Mouse (Mus musculus) spleen, adult 2 months (tissue): ENCODE measurements around the gene Parvg. TPM values are rescaled to one million over a fixed set of nuclear protein-coding genes. Genes with fewer than 3 reads are reported as not detected.

Source experiments
- DNase-seq, 2 experiments: peaks; one replicate each; pipeline versions ENCODE4 v3.0.0 to v3.0.0-alpha.2; 2012 to 2021; ENCODE audit warnings: low spot score in 2 of 2, low read depth in 1 of 2
- H3K27ac ChIP-seq: fragments of 200-500 bp; 2 replicates; pipeline ENCODE4 v1.5.1; 2012; ENCODE audit warnings: low read length, inconsistent platforms; ENCODE audit not compliant: insufficient read depth
- H3K27me3 ChIP-seq: fragments of 200-500 bp; 2 replicates; pipeline ENCODE4 v1.6.1; 2012; ENCODE audit warnings: mild to moderate bottlenecking, moderate library complexity, low read length, inconsistent platforms; ENCODE audit not compliant: control insufficient read depth, insufficient read depth
- H3K36me3 ChIP-seq: fragments of 200-500 bp; 2 replicates; pipeline ENCODE4 v1.6.1; 2012; ENCODE audit warnings: mild to moderate bottlenecking, low read length, inconsistent platforms; ENCODE audit not compliant: control insufficient read depth, insufficient read depth
- H3K4me1 ChIP-seq: fragments of 200-500 bp; 2 replicates; pipeline ENCODE4 v1.6.1; 2011; ENCODE audit warnings: inconsistent platforms; ENCODE audit not compliant: control insufficient read depth, insufficient read depth, insufficient read length
- H3K4me3 ChIP-seq: fragments of 200-500 bp; 2 replicates; pipeline ENCODE4 v1.5.1; 2011; ENCODE audit warnings: mild to moderate bottlenecking, inconsistent platforms; ENCODE audit not compliant: insufficient read depth, insufficient read length; ENCODE audit errors: extremely low read depth
- CTCF ChIP-seq: fragments of 200-500 bp; IDR thresholded peaks from 2 replicates; pipeline ENCODE4 v1.5.1; 2011; ENCODE audit warnings: mild to moderate bottlenecking, inconsistent platforms; ENCODE audit not compliant: insufficient read depth, insufficient read length, insufficient replicate concordance; ENCODE audit errors: extremely low read depth
- POLR2A ChIP-seq: fragments of 200-500 bp; IDR thresholded peaks from 2 replicates; pipeline ENCODE4 v1.6.1; 2011; ENCODE audit warnings: low read depth, low read length, inconsistent platforms
- WGBS: fragments of 180-500 bp; shearing (Covaris S2); methylation state at CpG from one replicate; pipeline ENCODE4 v1.1.7; 2018; 5-methylcytosine and 5-hydroxymethylcytosine counted together
- polyA plus RNA-seq: library from polyadenylated mRNA; depleted of rRNA; stranded (reverse); fragments of >200 nt; gene quantifications from 2 replicates; pipeline ENCODE4 v1.2.3, GENCODE M21; 2012

Gene Parvg
- polyA plus RNA-seq, 1 experiment, result 75.0 TPM

GRCm38 (mm10) chr15:84366574-84366989 is 42.8 kb downstream of the Parvg start:
- WGBS, result 88% methylated on average over 10 of the region's 10 CpGs
- H3K27me3 ChIP-seq, result no peaks in the 10 kb centered on the region
- no peak for TF ChIP-seq POLR2A
- no peak for TF ChIP-seq CTCF
- H3K4me1 ChIP-seq, result no peaks in the 10 kb centered on the region
- H3K36me3 ChIP-seq, result no peaks in the 10 kb centered on the region
- no peak for DNase-seq
- H3K4me3 ChIP-seq, result no peak overlapping the region
- H3K27ac ChIP-seq, result no peak overlapping the region

- H3K27me3 ChIP-seq, result no peaks in the 10 kb centered on the region
- WGBS, result 71% methylated on average over 8 of the region's 8 CpGs
- TF ChIP-seq CTCF, result no peak
- TF ChIP-seq POLR2A, result no peak
Observed at GRCm38 (mm10) chr15:84367402-84367801, 43.6 kb downstream of the Parvg start.

GRCm38 (mm10) chr15:84372801-84373200 is 49.0 kb downstream of the Parvg start:
- Histone ChIP-seq H3K36me3 (no peaks in the 10 kb centered on the region), H3K27me3 (no peaks in the 10 kb centered on the region), H3K4me1 (no peaks in the 10 kb centered on the region), H3K27ac (no peak overlapping the region), H3K4me3 (no peak overlapping the region)
- TF ChIP-seq POLR2A (no peak), CTCF (no peak)
- no peak for DNase-seq
- WGBS, result 63% methylated on average over 5 of the region's 5 CpGs

More at GRCm38 (mm10) chr15:84367402-84367801, 43.6 kb downstream of the Parvg start:
- Histone ChIP-seq H3K27ac (no peak overlapping the region), H3K4me1 (no peaks in the 10 kb centered on the region), H3K36me3 (no peaks in the 10 kb centered on the region), H3K4me3 (no peak overlapping the region)
- DNase-seq, result no peak

GRCm38 (mm10) chr15:84378734-84379133 is 54.9 kb downstream of the Parvg start:
- no peak for DNase-seq
- Histone ChIP-seq H3K4me1 (no peaks in the 10 kb centered on the region), H3K4me3 (no peak overlapping the region), H3K27ac (no peak overlapping the region), H3K27me3 (no peaks in the 10 kb centered on the region), H3K36me3 (no peaks in the 10 kb centered on the region)
- no peak for TF ChIP-seq POLR2A
- no peak for TF ChIP-seq CTCF
- WGBS, result 87% methylated on average over 9 of the region's 9 CpGs

- H3K27ac ChIP-seq, result no peak overlapping the region
- no peak for DNase-seq
- H3K36me3 ChIP-seq, result no peaks in the 10 kb centered on the region
- no peak for TF ChIP-seq CTCF
- TF ChIP-seq POLR2A, result no peak
- no peak overlapping the region for H3K4me3 ChIP-seq
- 17% methylated on average over 10 of the region's 10 CpGs for WGBS
- no peaks in the 10 kb centered on the region for H3K4me1 ChIP-seq
- no peaks in the 10 kb centered on the region for H3K27me3 ChIP-seq
Observed at GRCm38 (mm10) chr15:84380181-84380580, 56.4 kb downstream of the Parvg start.

- TF ChIP-seq POLR2A (no peak), CTCF (no peak)
- Histone ChIP-seq H3K36me3 (no peaks in the 10 kb centered on the region), H3K27me3 (no peaks in the 10 kb centered on the region), H3K27ac (no peak overlapping the region), H3K4me3 (no peak overlapping the region), H3K4me1 (no peaks in the 10 kb centered on the region)
- 21% methylated on average over 9 of the region's 9 CpGs for WGBS
- no peak for DNase-seq
Observed at GRCm38 (mm10) chr15:84384066-84384465, 60.2 kb downstream of the Parvg start.

GRCm38 (mm10) chr15:84385995-84386565 is 62.3 kb downstream of the Parvg start:
- DNase-seq, result no peak
- Histone ChIP-seq H3K27me3 (no peaks in the 10 kb centered on the region), H3K4me3 (no peak overlapping the region), H3K27ac (no peak overlapping the region), H3K4me1 (no peaks in the 10 kb centered on the region), H3K36me3 (no peaks in the 10 kb centered on the region)
- WGBS, result 88% methylated on average over 8 of the region's 8 CpGs
- TF ChIP-seq POLR2A (no peak), CTCF (no peak)
